Mouse (Mus musculus) cerebellum, postnatal 14 days (tissue): ENCODE data around the gene Gm21748.
"Not testable (repeated sequence)": the region's sequence is repeated elsewhere in the genome, so short reads cannot be mapped to it uniquely, and the experiment has no call there.

Source experiments
- DNase-seq, 2 experiments: peaks; one replicate each; pipeline ENCODE4 v3.0.0; 2021; ENCODE audit warnings: mixed read lengths in 2 of 2

Gm21748 gene

DNA sequence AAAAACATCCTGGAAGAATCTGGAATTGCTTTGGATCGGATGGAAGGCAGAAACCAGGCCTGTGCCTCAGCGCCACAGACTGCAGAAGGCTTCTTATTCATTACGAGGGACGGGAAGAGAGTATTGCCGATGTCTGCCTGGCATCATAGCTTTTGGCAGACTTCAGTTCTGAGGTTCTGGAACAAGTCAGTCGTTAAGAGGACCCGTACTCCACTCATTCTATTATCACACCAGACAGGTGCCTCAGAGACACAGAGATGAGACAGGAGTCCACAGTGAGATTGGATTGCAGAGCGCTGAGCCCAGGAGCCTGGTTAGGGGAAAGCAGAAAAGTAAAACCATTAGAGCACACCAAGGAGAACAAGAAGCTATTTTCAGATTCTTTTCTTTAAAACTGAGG lies at the start of gene Gm21748:
Gene Gm21748 (minus strand): TSS at position 101 of the 400 bp plus-strand sequence.
- not testable (repeated sequence) for DNase-seq
